Mouse (Mus musculus): Measurements from ENCODE around the gene Snx29.

Gene Snx29

GRCm38 (mm10) chr16:11645668-11646067, 323.0 kb downstream of the Snx29 start:
- no peak for DNase-seq

GRCm38 (mm10) chr16:11646745-11647289, 324.1 kb downstream of the Snx29 start:
- no peak for DNase-seq

GRCm38 (mm10) chr16:11648169-11648688, 325.5 kb downstream of the Snx29 start:
- no peak for DNase-seq

GRCm38 (mm10) chr16:11652686-11653366, 330.1 kb downstream of the Snx29 start:
- no peak for DNase-seq

- no peak for DNase-seq
Observed at GRCm38 (mm10) chr16:11655893-11656292, 333.2 kb downstream of the Snx29 start.

- no peak for DNase-seq
Observed at GRCm38 (mm10) chr16:11657111-11657510, 334.4 kb downstream of the Snx29 start.

GRCm38 (mm10) chr16:11659111-11659720, 336.5 kb downstream of the Snx29 start:
- DNase-seq: no peak

GRCm38 (mm10) chr16:11664896-11665705, 342.4 kb downstream of the Snx29 start:
- DNase-seq: no peak

- no peak for DNase-seq
Observed at GRCm38 (mm10) chr16:11665869-11666268, 343.2 kb downstream of the Snx29 start.

GRCm38 (mm10) chr16:11668375-11668774, 345.7 kb downstream of the Snx29 start:
- DNase-seq: no peak

- no peak for DNase-seq
Observed at GRCm38 (mm10) chr16:11668878-11669277, 346.2 kb downstream of the Snx29 start.

- peak; percentile 83 to 85 for DNase-seq
Observed at GRCm38 (mm10) chr16:11670251-11670970, 347.7 kb downstream of the Snx29 start.

GRCm38 (mm10) chr16:11670971-11671310, 348.2 kb downstream of the Snx29 start:
- DNase-seq: peak; percentile 78 to 83

GRCm38 (mm10) chr16:11676006-11676405, 353.3 kb downstream of the Snx29 start:
- DNase-seq: no peak

- no peak for DNase-seq
Observed at GRCm38 (mm10) chr16:11685264-11685663, 362.6 kb downstream of the Snx29 start.

GRCm38 (mm10) chr16:11685735-11686340, 363.1 kb downstream of the Snx29 start:
- no peak for DNase-seq

GRCm38 (mm10) chr16:11687836-11688235, 365.1 kb downstream of the Snx29 start:
- no peak for DNase-seq

- peak in 1 of 2 experiments; percentile 48 for DNase-seq
Observed at GRCm38 (mm10) chr16:11688281-11689005, 365.7 kb downstream of the Snx29 start.

- DNase-seq: peak; percentile 36 to 49
Observed at GRCm38 (mm10) chr16:11690097-11690496, 367.4 kb downstream of the Snx29 start.

- peak in 1 of 2 experiments; percentile 27 for DNase-seq
Observed at GRCm38 (mm10) chr16:11690756-11691155, 368.0 kb downstream of the Snx29 start.

GRCm38 (mm10) chr16:11691487-11692200, 368.9 kb downstream of the Snx29 start:
- DNase-seq: peak; percentile 52 to 67

Measured in cerebellum, postnatal 10 days (tissue).